Mouse (Mus musculus) megakaryocyte progenitor cell, adult 5-6 weeks (primary cell): ENCODE results near the gene Jmjd6. TPM values are rescaled to one million over a fixed set of nuclear protein-coding genes. Genes with fewer than 3 reads are reported as not detected.
A peak's percentile ranks its signal among the peaks of the same experiment; 100 is the strongest.
"Not testable (repeated sequence)": the region's sequence is repeated elsewhere in the genome, so short reads cannot be mapped to it uniquely, and the experiment has no call there.

Source experiments
- ATAC-seq: replicated peaks from 2 replicates; pipeline ENCODE4 v1.8.0; 2016; ENCODE audit warnings: mild to moderate bottlenecking, moderate TSS enrichment, inconsistent platforms; ENCODE audit not compliant: poor library complexity
- total RNA-seq, 2 experiments: library from RNA; stranded (forward) in 1 of 2; stranded (reverse) in 1 of 2; fragments of 157-497, 149-512 nt in 1 of 2; fragments of 200-1000 nt in 1 of 2; gene quantifications; 2 replicates each; pipeline versions ENCODE4 v1.2.3 to v1.2.4; 2015 to 2017

The Jmjd6 gene
- total RNA-seq, 2 experiments from 2014 or later, result 43.8 to 50.1 TPM

DNA sequence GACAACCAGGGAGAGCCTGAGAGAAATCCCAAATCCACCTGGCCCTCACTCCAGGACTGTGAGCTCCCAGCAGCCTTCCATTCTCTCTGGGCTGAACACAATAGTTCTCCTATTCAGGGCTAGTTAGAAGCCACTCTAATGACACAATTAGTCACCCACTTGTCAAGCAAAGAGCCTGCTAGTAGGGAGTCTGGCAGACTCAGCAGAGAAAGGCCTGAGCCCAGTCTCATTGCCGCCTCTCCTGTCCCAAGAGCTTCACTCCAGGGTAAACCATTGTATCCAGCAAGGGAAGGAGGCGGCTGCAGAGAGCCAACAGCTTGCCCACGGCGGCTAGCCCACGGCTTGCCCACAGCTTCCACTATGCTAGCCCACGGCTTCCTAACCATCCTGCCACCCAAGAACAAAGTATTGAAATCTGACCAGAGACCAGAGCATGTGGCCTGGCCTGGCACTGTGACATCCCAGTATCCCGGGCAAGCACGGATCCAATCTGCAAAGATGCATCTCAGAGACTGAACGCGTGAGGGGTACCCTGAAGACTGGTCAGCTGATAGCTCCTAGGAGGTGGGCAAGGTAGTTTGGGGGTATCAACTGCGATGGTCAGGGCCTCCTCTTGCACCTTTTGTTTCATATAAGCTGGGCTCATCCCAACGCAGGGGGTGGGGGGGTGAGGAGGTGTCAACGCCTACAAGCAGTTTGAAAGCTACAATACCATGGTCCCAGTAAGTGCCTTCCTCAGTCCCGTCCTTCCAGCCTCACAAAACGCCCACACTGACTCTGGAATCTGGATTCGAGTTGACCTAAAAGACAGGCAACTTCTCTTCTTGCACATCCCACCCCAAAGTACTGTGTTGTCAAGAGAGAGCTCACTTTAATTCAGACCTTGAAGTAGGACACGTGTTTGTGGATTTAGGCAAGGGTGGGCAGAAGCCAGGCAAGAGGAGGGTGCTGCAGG, 16.4 kb downstream of the Jmjd6 start:
- no peak for ATAC-seq

DNA sequence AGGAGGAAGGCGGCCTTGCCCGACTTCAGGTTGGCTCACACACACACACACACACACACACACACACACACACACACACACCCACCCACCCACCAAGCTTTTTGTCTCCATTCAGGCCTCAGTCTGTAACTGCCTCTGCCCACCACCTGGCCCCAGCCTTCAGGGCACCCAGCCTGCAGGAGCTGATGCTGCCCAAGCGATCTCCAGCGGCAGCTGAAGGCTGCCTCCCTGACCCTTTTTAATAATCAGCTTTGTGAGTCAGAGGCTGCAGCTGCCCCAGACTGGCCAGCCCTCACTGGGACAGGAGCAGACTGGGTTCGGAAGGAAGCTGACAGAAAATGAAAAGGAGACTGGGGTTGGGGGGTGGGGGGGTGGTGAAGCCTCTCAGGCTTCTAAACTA, 18.0 kb downstream of the Jmjd6 start:
- no peak for ATAC-seq

DNA sequence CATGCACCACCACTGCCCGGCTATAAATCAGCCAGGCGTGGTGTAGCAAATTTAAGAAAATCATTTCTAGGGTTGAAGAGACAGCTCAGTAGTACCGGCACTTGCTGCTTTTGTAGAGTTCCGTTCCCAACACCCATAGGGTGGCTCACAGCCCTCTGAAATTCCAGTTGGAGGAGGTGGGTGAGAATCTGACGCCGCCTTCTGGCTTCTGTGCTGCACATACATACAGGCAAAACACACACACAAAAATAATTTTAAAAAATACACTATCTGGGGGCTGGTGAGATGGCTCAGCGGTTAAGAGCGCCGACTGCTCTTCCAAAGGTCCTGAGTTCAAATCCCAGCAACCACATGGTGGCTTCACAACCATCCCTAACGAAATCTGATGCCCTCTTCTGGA, 19.4 kb downstream of the Jmjd6 start:
- ATAC-seq, result not testable (repeated sequence)

DNA sequence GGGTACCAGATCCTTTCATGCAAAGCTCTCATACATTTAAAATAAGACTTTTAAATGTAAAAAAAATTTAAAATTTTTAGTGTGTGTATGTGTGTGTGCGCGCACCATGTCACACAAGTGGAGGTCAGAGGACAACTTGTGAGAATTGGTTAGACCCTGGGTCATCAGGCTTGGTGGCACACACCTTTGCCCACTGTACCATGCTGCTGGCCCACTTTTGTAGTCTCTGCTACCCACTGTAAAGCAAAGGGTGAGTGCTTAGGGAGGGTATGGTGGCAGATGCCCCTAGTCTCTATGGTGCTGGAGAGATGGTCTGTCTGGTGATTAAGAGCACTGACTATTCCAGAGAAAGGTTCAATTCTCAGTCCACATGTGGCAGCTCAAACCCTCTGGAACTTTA, 20.0 kb downstream of the Jmjd6 start:
- ATAC-seq, result no peak

DNA sequence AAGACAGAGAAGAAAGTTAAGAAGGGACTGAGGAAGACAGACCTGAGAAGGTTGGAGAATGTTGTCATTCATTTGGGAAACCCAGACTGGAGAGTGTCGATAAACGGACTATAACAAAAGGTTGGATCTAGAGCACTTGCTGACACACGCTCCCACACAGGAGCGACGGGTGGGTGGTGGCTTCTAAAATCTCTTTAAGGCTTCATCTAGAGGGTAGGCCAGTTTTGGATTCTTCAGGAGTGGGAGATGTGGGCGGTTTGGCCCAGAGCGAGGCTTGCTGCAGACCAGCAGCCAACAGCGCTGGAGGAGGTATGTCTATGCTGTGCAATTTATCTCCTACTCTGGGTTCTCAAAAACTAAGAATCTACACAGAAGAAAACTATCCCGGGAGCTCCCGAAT, 20.6 kb downstream of the Jmjd6 start:
- no peak for ATAC-seq

DNA sequence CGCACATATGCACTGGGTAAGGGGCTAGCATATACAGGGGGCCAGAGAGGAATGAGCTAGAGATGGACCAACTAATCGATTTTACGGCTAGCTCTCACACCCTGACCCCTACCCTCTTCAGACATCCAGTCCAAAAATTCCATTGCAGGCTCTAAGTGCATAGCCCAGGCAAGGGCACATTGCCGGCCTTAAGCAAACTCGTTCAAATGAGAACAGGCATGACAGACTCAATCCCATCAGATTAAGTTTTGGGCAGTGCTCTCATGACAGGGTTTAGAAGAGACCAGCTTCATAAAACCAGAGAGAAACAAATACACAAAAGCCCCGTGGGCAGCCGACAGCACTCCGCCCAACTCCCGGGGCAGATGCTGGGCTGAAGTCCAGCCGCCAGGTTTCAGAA, 21.0 kb downstream of the Jmjd6 start:
- ATAC-seq, result no peak

DNA sequence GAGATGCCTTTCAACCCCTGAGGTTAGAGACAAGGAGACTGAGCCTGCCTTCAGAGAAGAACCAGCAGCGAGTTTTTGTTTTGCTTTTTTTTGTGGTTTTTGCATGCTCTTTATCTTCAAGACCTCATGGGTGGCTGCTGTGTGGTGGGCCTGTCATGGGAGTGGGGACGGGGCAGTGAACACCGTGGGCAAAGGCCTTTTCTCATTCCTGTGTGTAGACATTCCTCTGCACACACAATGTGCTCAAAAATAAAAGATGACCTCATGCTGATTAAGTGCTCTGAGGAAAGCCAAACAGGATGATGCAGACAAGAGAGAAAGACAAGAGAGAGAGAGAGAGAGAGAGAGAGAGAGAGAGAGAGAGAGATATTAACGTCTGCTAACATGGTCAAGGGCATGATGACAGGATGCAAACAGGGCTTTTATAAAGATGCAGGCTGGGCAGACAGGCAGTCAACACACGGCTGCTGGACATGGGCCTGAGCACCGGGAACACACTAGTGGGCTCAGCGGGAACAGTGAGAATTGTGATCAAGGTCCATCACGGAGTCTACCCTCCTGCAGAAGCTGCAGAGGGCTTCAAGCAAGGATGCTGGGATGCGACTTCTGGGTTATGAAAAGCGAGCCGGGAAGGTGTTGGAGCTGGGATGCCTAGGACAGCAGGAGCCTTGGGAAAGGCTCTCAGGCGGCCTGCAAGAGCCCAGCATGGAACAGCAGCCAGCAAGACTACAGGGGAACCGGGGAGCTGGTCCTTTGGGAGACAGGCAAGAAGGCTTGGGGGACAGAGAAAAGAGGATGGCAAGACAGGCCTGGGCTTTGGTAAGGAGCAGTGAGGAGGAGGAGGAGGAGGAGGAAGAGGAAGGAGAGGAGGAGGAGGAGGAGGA, 21.9 kb downstream of the Jmjd6 start:
- no peak for ATAC-seq

DNA sequence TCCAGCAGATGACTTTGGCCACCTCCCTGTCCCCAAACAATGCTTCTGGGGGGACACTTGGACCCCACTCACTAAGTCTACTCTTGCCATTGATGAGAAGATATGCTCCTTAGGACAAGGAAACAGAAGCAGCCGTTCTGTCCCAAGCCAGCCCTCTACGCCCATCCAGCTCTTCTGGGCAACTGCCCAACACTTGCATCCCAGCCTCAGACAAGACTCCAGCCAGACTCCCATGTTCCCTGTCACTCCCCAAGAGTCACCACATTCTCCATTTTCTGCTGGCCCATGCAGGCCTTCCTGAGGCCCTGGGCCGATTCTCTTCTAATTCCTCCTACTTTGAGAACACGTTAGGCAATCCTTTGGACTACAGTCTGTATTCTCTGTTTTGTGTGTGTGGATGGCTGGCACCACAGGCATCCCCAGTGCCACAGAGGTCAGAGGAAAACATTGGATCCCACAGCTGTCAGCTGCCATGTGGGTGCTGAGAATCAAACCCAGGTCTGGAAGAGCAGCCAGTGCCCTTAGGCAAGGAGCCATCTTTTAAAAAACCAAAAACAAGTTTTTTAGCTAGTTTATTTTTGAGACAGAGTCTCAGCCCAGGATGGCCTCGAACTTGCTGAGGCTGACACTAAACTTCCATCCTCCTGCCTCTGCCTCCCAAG, 23.2 kb downstream of the Jmjd6 start:
- ATAC-seq, result no peak

DNA sequence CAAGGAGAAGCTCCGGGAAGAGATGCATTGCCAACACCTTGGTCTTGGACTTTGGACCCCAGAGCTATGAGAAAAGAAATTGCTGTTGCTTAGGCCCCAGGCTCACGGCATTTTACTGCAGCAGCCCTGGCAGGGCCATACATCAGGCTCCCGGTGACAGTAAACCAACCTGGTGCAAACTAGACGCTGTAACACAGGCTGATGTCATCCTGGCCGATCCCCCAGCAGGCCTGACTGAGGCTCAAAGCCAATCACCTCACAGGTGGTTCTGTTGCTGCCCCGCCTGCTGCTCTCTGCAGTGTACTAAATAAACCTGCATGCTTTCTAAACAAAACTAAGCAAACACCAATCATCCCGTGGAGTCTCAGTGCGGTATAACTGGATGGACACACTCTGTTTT, 24.5 kb downstream of the Jmjd6 start:
- ATAC-seq, result no peak

DNA sequence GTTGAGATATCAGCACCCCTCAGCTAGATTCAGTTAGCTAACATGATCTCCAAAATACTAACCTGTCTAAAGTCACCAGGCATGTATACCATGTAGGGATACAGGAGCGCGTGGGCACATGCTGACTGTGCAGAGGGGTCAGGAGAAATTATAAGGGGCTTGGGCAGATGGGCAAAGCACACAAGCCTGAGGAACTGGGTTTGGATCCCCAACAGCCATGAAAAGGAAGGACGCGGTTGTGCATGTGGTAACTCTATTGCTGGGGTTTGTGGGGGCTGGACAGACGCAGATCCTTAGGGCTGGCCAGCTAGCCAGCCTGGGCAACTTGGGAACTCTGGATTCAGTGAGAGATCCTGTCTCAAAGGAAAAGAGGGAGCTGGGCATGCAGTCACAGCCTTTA, 25.7 kb downstream of the Jmjd6 start:
- ATAC-seq, result no peak

DNA sequence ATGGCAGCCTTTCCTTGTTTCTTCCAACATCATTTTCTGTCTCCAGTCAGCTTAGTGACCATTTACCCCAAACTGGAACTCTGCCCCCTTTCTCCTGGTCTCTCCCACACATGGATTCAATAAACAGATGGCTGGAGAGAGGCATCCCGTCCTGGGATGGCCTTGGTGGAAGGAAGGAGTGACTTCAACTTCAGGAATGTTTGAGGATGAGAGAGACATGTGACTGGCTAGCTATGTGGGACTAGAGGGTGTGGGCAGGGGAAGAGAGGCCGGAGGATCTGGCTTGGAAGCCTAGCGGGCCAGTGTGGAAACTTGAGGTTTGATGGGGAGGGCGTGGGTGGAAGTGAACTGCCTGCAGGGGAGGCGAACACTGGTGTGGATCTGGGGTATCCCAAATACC, 26.5 kb downstream of the Jmjd6 start:
- ATAC-seq, result no peak

DNA sequence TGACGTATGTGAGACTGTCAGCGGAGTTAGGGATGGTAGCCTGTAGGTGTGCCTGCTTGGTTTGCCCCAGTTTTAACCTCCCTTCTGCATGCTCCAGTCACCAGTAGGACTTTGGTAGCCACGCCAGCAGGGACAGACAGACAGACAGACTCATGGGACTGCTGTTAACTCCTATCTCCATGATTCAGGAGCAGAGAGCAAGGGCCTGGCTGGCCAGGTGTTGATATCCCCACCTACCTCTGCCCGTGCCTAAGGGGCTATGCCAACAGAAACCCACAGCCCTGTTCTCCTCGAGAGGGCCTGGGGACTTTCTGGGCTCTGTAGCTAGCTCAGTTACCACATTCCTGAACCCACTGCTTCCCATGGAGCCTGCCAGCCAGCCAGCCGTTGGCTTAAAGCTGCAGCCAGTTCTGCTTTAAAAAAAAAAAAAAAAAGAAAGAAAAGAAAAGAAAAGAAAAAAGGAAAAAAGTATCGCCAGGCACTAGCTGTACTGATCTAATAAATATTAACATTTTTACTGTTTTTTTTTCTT, 28.3 kb downstream of the Jmjd6 start:
- no peak for ATAC-seq

DNA sequence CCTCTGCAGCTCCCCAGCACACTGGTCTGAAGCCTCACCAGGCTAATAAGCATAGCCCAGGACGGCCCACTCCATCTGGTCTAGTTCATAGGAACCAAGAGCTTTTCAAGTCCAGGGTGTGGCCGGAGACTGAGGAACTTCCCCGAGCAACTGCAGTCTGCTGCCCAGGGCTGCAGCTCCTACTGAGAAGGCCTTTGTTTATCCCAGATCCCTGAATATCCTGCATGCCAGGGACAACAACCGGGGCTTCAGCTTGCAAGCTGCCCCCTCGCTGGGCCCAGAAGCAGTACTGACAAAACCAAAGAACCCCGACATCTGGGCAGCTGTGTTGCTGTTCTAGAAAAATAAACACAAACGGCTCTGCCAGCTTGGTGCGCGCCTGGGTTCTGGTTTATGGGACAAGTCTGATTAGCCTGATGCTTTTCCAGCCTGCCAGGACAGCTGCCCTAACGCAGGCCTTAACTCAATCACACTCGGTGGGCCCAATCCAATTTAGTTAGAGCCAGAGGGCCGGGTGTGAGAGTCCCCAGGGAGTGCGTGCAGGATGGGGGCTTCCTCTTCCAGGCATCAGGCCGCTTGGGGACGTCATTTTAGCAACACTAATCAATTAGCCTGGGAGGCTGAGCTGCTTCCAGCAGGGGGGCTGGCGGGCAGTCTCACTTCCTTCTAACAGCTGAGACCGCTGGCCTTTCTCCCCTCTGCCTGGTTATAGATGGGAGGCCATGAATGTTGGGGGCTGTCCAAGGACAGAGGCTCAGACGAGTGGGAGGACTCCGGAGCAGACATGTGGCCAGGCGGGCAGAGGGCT, 29.0 kb downstream of the Jmjd6 start:
- 0 out of 2 replicates have a peak, but pooled peaks have one; percentile 17 for ATAC-seq

DNA sequence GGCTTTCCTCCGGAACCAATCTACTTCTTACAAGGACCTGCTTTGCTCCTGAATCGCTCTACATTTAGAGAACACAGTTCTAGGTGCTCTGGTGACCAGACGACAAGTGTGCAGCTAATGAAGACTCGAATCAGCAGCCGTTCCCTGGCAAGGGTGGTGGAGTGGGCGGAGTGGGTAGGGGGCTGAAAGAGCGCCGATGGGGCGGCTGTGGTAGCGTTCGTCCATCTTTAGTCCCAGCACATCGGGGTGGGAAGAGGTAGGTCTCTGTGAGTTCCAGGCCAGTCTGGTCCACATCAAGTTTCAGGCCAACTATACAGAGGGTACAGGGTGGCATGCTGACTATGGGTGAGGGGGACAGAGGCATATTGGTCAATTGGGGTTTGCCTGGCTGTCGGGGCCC, 29.6 kb downstream of the Jmjd6 start:
- no peak for ATAC-seq

DNA sequence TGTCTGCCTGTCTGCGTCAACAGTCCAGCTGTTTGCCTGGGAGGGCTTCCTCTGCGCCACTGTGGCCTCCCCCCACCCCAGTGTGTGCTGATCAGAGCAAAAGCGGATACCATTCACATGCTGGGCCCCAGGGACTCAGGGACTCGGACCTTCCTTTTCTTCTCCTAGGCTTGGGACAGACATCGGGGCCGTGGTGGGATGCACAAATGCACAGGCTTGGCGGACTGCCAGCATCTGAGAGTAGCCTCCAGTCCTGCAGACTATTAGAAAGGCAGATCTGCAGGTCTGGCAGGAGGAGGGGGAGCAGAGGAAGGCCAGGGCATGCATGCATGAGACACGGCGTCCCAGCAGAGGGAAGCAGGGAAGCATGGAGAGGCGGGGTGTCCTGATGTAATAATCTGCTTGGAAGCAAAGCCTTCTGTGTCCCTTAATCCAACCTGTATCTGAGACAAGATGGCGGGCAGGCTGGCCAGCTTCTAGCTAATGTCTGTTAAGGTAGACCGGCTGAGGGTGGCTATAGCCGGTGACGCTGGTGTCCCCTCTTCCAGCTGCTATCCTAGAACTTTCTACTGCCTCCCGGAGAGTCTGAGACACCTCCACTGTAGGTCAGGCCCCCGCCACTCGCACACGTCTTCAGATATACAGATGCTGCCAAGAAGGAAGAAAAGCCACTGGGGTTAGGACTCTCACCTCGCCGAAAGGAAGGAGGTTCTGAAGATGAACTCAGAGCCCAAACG, 30.3 kb downstream of the Jmjd6 start:
- ATAC-seq, result no peak

DNA sequence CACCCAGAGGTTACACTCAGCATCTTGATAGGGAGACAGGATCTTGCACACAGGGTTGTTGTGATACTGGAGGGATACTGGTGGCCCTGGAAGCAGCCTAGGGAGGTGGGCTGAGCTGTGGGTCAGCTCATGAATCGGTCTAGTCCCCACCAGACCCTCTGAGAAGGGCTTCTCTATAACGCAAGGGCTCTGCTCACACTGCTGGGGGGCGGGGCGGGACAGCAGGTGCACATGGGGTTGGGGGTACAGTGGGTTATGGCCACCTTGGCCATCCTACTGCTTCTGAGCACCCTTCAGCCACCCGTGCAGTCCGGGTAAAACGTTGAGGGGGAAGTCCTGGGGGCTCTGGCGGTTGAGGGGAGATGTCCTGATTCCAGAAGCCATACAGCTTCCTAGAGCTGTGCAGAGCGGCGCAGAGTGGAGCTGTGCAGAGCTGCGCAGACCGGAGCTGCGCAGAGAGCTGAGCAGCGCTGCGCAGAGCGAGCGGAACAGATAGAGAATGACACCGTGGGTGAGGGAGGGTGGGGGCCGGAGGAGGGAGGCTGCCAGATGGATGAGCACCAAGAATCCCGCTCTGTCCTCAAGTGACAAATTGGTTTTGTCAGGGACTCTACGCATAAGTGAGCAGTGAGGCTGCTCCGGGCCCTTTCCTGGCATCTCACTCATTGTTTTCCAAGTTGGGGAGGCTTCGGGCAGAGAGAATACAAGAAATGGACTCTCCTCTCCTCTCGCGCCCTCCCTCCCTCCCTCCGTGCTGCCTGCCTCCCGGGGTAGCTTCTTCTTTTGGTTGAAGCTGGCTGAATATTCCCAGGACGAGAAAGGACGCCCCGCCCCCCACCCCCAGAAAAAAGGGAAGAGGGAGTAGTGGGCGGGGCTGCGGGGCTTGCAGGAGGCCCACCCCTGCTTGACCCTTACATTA, 32.0 kb downstream of the Jmjd6 start:
- peak; percentile 71 for ATAC-seq

DNA sequence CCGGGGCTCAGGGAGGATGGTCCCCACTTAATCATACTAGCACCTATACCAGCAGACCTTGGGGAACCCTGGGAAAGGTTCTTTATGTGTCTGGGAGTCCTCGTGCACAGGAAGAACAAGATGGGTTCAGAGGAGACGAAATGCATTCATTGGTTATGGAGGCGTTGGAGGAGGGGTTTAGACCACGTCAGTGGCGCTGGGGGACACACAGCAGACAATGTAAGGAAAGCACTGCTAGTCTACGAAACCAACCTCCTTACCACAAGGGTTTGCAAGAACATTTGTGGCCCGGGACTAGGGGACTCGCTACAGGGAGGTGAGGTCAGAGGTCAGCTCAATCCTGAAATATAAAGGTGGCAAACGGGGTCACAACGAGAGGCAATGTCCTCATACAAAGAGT, 32.7 kb downstream of the Jmjd6 start:
- ATAC-seq, result no peak

DNA sequence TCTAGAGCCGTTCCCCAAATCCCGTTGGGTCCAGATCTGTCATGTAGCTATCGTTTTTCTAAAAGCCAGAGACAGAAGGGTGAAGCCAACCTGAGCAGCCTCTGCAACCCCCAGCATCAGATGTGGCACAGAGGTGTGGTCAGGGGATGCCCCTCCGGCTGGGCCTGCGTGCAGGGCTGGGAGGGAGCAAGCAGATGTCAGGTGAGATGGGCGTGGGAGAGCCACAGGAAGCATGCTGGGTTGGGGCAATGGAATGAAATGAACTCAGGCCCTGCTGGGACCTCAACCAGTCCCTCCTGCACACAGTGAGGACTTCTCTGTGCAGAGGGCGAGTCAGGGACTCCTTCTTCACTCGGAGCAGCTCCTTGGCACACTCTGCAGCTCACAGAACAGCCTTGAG, 33.7 kb downstream of the Jmjd6 start:
- no peak for ATAC-seq
